Mouse (Mus musculus): ENCODE data around the gene Ipcef1. TPM values are rescaled to one million over a fixed set of nuclear protein-coding genes. Genes with fewer than 3 reads are reported as not detected.

Gene Ipcef1
- polyA plus RNA-seq, 1 experiment from 2014 or later: 2.9 TPM

DNA sequence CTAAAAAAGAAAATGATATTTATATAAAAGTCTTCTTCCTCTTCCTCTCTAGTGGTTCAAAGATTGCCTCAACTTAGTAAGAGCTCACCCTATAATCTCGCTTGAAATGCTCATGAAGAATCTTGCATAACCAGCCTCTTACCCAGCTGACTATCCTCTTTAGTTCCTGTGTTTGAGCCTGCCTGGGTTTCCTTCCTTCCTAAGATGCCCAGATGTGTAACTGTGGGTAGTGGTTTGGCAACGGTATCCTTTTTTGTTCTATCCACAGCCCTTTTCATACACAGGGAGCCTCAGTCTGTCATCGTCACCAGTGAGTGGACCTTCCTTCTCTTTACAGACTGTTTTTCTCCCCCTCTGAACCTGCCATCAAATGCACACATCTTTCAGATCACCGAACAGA lies 66.0 kb downstream of the Ipcef1 start:
- no peaks in the 10 kb centered on the region for H3K4me1 ChIP-seq (ENCODE audit: control insufficient read depth, insufficient read depth, low read depth, low read length)
- H3K4me2 ChIP-seq (ENCODE audit: low read length): no peak overlapping the region
- H3K27me3 ChIP-seq (replicated peaks; ENCODE audit: control insufficient read depth, insufficient read depth, low read length): no peaks in the 10 kb centered on the region
- H3K4me3 ChIP-seq (ENCODE audit: low read length): no peak overlapping the region
- no peak overlapping the region for H3K27ac ChIP-seq (ENCODE audit: low read depth, low read length)
- ATAC-seq: no peak
- H3K9me3 ChIP-seq (ENCODE audit: control insufficient read depth, low read length): no peaks in the 10 kb centered on the region
- WGBS: 84% methylated on average over 4 of the region's 4 CpGs
- no peak overlapping the region for H3K9ac ChIP-seq (ENCODE audit: low read depth, low read length)
- no peaks in the 10 kb centered on the region for H3K36me3 ChIP-seq (ENCODE audit: control insufficient read depth, insufficient read depth, low read length)

DNA sequence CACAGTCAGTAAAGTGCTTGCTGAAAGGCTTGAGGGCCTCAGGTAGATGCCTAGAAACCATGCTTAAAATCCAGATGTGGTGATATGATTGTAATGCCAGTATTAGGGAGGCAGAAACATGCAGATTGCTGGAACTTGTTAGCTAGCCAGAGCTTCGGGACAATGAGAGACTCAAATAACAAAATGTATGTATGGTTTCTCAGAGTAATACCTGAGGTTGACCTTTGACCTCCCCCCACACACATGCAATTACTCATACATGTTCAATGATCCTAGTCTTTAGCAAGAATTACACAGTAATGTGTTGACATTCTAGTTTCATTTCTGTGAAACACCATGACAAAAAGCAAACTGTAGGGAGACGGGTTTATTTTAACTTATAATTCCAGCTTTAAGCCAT lies 68.8 kb downstream of the Ipcef1 start:
- no peaks in the 10 kb centered on the region for H3K4me1 ChIP-seq (ENCODE audit: control insufficient read depth, insufficient read depth, low read depth, low read length)
- H3K36me3 ChIP-seq (ENCODE audit: control insufficient read depth, insufficient read depth, low read length): no peaks in the 10 kb centered on the region
- no peak overlapping the region for H3K4me2 ChIP-seq (ENCODE audit: low read length)
- no peak overlapping the region for H3K27ac ChIP-seq (ENCODE audit: low read depth, low read length)
- no peaks in the 10 kb centered on the region for H3K27me3 ChIP-seq (replicated peaks; ENCODE audit: control insufficient read depth, insufficient read depth, low read length)
- H3K9me3 ChIP-seq (ENCODE audit: control insufficient read depth, low read length): no peaks in the 10 kb centered on the region
- 96% methylated on average over 2 of the region's 2 CpGs for WGBS
- H3K4me3 ChIP-seq (ENCODE audit: low read length): no peak overlapping the region
- no peak for ATAC-seq
- no peak overlapping the region for H3K9ac ChIP-seq (ENCODE audit: low read depth, low read length)

DNA sequence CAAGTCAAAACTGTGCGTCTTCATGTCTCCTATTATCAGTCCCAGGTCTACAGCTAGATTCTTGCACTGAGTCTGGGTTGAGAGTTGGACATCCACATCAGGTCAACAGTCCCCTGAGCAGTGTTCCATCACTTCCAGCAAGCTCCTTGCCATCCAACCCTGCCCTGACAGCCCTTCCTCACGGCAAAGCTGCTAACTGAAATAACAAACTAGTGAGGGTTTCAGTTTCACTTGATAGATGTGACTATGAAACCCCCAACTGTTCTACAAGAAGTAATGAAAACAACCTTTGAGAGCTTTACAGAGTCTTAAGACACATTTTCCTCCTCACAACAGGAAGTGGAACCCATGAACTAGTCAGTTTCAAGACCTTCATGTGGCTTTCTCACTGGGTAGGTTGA lies 69.5 kb downstream of the Ipcef1 start:
- H3K36me3 ChIP-seq (ENCODE audit: control insufficient read depth, insufficient read depth, low read length): no peaks in the 10 kb centered on the region
- no peak overlapping the region for H3K4me2 ChIP-seq (ENCODE audit: low read length)
- H3K27me3 ChIP-seq (replicated peaks; ENCODE audit: control insufficient read depth, insufficient read depth, low read length): no peaks in the 10 kb centered on the region
- ATAC-seq: no peak
- no peak overlapping the region for H3K9ac ChIP-seq (ENCODE audit: low read depth, low read length)
- H3K4me1 ChIP-seq (ENCODE audit: control insufficient read depth, insufficient read depth, low read depth, low read length): no peaks in the 10 kb centered on the region
- no peak overlapping the region for H3K4me3 ChIP-seq (ENCODE audit: low read length)
- H3K9me3 ChIP-seq (ENCODE audit: control insufficient read depth, low read length): no peaks in the 10 kb centered on the region
- 77% methylated on average over 2 of the region's 2 CpGs for WGBS
- no peak overlapping the region for H3K27ac ChIP-seq (ENCODE audit: low read depth, low read length)

DNA sequence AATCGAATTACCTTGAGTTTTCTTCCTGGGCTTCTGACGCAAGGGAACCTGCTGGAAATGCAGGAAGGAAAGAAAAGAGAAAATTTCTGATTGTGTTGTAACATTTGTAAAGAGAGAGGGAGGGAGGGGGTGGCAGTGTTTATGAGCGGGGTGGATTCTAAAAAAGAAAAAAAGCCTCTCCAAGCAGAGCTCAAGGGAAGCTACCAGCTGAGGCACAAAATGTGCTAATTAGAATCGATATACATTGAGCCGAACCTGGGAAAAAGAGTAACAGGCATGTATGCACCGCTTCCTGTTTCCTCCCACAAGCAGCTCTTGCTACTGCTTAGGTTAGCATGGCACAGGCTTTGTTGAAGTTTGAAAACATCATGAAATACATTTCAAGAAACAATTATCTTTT lies 72.0 kb downstream of the Ipcef1 start:
- WGBS: 14% methylated on average over 6 of the region's 6 CpGs
- ATAC-seq: peak; percentile 60; the same call in 1 of the 2 replicates

DNA sequence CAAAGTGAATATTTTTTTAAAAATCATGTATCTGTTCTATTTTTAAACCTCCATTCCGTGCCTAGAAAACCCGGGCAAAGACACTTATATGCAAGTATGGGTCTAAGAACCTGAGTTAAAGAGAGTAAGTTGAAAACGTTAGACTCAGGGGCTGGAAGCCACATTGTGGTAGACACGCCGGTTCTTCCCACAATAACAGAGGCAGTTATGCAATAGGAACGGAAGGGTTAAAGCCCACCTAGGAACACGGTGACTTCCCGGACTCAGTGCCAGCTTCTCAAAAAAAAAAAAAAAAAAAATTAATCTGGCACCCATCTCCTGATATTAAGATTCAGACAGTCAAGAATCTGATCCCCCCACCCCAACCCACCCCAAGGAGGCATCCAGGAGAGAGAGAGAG lies 72.5 kb downstream of the Ipcef1 start:
- Histone ChIP-seq H3K4me3 (ENCODE audit: low read length) (peak overlapping the region; percentile 35), H3K9ac (ENCODE audit: low read depth, low read length) (peak overlapping the region; percentile 57), H3K4me2 (ENCODE audit: low read length) (peak overlapping the region; percentile 53), H3K9me3 (ENCODE audit: control insufficient read depth, low read length) (no peaks in the 10 kb centered on the region), H3K27ac (ENCODE audit: low read depth, low read length) (peak overlapping the region; percentile 64), H3K27me3 (replicated peaks; ENCODE audit: control insufficient read depth, insufficient read depth, low read length) (no peaks in the 10 kb centered on the region), H3K4me1 (ENCODE audit: control insufficient read depth, insufficient read depth, low read depth, low read length) (no peaks in the 10 kb centered on the region), H3K36me3 (ENCODE audit: control insufficient read depth, insufficient read depth, low read length) (no peaks in the 10 kb centered on the region)
- ATAC-seq: peak; percentile 61; the same call in 1 of the 2 replicates
- 45% methylated on average over 8 of the region's 8 CpGs for WGBS

More for the DNA sequence above, 72.0 kb downstream of the Ipcef1 start:
- Histone ChIP-seq H3K4me2 (ENCODE audit: low read length) (peak overlapping the region; percentile 53), H3K4me3 (ENCODE audit: low read length) (peak overlapping the region; percentile 35), H3K27me3 (replicated peaks; ENCODE audit: control insufficient read depth, insufficient read depth, low read length) (no peaks in the 10 kb centered on the region), H3K4me1 (ENCODE audit: control insufficient read depth, insufficient read depth, low read depth, low read length) (no peaks in the 10 kb centered on the region), H3K36me3 (ENCODE audit: control insufficient read depth, insufficient read depth, low read length) (no peaks in the 10 kb centered on the region), H3K27ac (ENCODE audit: low read depth, low read length) (peak overlapping the region; percentile 64), H3K9me3 (ENCODE audit: control insufficient read depth, low read length) (no peaks in the 10 kb centered on the region), H3K9ac (ENCODE audit: low read depth, low read length) (peak overlapping the region; percentile 57)

DNA sequence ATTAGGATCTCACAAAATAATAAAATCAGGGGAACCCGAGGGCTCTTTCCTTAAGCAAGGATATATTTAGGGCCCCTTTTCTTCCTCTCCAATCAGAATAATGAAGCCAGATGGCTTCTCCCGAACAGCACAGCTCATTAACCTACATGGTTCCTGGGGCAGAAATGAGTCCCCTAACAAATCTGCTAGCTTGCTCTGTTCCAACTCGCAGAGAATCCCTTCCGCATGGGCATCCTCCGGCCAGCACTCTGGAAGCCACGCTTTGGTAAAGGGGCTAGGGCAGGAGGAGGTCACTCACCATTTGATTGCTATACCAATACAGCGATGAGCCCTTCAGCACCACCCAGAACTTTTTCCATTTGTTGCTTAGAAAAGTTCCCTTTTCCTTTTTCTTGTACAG lies 73.1 kb downstream of the Ipcef1 start:
- Histone ChIP-seq H3K4me2 (ENCODE audit: low read length) (peak overlapping the region; percentile 53), H3K36me3 (ENCODE audit: control insufficient read depth, insufficient read depth, low read length) (no peaks in the 10 kb centered on the region), H3K27me3 (replicated peaks; ENCODE audit: control insufficient read depth, insufficient read depth, low read length) (no peaks in the 10 kb centered on the region), H3K27ac (ENCODE audit: low read depth, low read length) (peak overlapping the region; percentile 64; the same call in 1 of the 2 replicates), H3K4me3 (ENCODE audit: low read length) (peak overlapping the region; percentile 35), H3K9me3 (ENCODE audit: control insufficient read depth, low read length) (no peaks in the 10 kb centered on the region), H3K9ac (ENCODE audit: low read depth, low read length) (no peak overlapping the region), H3K4me1 (ENCODE audit: control insufficient read depth, insufficient read depth, low read depth, low read length) (no peaks in the 10 kb centered on the region)
- 56% methylated on average over 7 of the region's 7 CpGs for WGBS
- ATAC-seq: peak; percentile 66

DNA sequence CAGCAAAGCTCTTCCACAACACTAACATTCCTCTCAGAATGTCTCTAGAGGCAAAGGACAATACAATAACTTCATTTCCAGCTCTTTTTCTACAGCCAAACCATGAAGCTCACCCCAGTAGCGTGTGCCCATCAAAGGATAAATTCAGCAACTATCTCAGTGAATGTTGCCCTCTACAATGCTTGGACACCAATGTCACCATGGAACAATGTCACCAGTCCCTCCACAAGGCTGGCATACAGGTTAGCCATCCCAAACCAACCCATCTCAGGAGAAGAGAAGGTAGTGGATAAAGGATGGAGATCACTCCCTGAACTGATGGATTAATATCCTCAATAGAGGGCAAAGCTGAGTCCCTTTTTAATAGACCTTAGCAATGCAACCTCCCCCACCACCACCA lies 73.5 kb downstream of the Ipcef1 start:
- H3K27me3 ChIP-seq (replicated peaks; ENCODE audit: control insufficient read depth, insufficient read depth, low read length): no peaks in the 10 kb centered on the region
- WGBS: 88% methylated on average over 1 of the region's 1 CpGs
- no peaks in the 10 kb centered on the region for H3K4me1 ChIP-seq (ENCODE audit: control insufficient read depth, insufficient read depth, low read depth, low read length)
- H3K36me3 ChIP-seq (ENCODE audit: control insufficient read depth, insufficient read depth, low read length): no peaks in the 10 kb centered on the region
- H3K9ac ChIP-seq (ENCODE audit: low read depth, low read length): no peak overlapping the region
- H3K4me3 ChIP-seq (ENCODE audit: low read length): no peak overlapping the region
- no peaks in the 10 kb centered on the region for H3K9me3 ChIP-seq (ENCODE audit: control insufficient read depth, low read length)
- H3K4me2 ChIP-seq (ENCODE audit: low read length): peak overlapping the region; percentile 35
- no peak; the same call in 1 of the 2 replicates for ATAC-seq
- H3K27ac ChIP-seq (ENCODE audit: low read depth, low read length): no peak overlapping the region

DNA sequence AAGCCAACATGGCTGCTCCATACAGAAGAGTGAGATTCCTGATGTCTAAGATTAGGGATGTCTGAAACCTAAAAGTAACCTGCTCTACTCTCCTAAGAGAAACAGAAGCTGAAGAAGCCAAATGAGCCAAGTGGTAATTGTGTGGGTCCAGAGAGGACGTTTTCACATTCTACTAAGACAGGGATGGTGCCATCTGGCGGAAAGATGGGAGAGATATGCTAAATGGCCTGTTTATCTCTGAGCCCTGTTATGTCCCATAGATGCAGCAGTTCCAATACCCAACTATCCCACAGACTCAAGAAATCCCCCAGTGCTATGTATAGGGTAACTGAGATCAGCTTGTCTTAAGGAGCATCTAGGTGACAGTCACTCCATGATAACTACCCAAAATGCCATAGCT lies 74.4 kb downstream of the Ipcef1 start:
- Histone ChIP-seq H3K27me3 (replicated peaks; ENCODE audit: control insufficient read depth, insufficient read depth, low read length) (no peaks in the 10 kb centered on the region), H3K27ac (ENCODE audit: low read depth, low read length) (no peak overlapping the region), H3K4me2 (ENCODE audit: low read length) (no peak overlapping the region), H3K36me3 (ENCODE audit: control insufficient read depth, insufficient read depth, low read length) (no peaks in the 10 kb centered on the region), H3K9me3 (ENCODE audit: control insufficient read depth, low read length) (no peaks in the 10 kb centered on the region), H3K9ac (ENCODE audit: low read depth, low read length) (no peak overlapping the region), H3K4me3 (ENCODE audit: low read length) (no peak overlapping the region), H3K4me1 (ENCODE audit: control insufficient read depth, insufficient read depth, low read depth, low read length) (no peaks in the 10 kb centered on the region)
- 62% methylated on average over 2 of the region's 2 CpGs for WGBS
- ATAC-seq: no peak

DNA sequence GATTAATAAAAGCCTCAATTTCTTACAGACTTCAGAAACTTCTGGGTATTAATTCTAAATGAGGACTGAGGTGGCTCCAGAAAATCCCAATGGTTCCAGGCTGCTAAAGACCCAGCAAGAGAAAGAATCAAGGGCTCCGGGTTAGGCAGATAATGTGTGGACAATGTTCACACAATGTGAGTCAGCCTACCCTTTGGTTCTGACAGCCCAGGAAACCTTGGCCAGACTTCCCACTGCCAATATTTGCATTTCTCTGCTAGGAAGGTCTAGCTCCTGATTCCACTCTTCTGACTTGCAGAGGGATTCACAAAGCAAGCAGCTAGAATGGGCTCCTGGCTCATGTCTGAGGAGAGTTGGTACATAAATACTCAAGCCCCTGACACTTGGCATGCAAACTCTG lies 83.9 kb downstream of the Ipcef1 start:
- Histone ChIP-seq H3K9me3 (ENCODE audit: control insufficient read depth, low read length) (no peaks in the 10 kb centered on the region), H3K9ac (ENCODE audit: low read depth, low read length) (no peak overlapping the region), H3K4me1 (ENCODE audit: control insufficient read depth, insufficient read depth, low read depth, low read length) (no peaks in the 10 kb centered on the region), H3K4me2 (ENCODE audit: low read length) (no peak overlapping the region), H3K27me3 (replicated peaks; ENCODE audit: control insufficient read depth, insufficient read depth, low read length) (no peaks in the 10 kb centered on the region), H3K27ac (ENCODE audit: low read depth, low read length) (no peak overlapping the region), H3K4me3 (ENCODE audit: low read length) (no peak overlapping the region), H3K36me3 (ENCODE audit: control insufficient read depth, insufficient read depth, low read length) (no peaks in the 10 kb centered on the region)
- ATAC-seq: no peak
- 70% methylated on average over 1 of the region's 1 CpGs for WGBS

Data from hindbrain, embryonic 16.5 days (tissue).